Mouse (Mus musculus): Measurements from ENCODE around the gene Fcgrt.

- TF ChIP-seq CTCF (IDR thresholded peaks at IDR 0.05): peak; percentile 96
- no peak; the same call in 1 of the 2 replicates for TF ChIP-seq EP300 (IDR thresholded peaks at IDR 0.05)
These were observed 23.8 kb downstream of the Fcgrt start for GRCm38 (mm10) chr7:45079856-45080255.
